Mouse (Mus musculus): Measurements from ENCODE around the gene Dbh.

GRCm38 (mm10) chr2:27120241-27120641 is 44.8 kb upstream of the Dbh start:
- no peak for TF ChIP-seq EP300 (IDR thresholded peaks at IDR 0.05; ENCODE audit: low read depth)
- no peak for TF ChIP-seq CTCF (IDR thresholded peaks at IDR 0.05; ENCODE audit: low read depth)

Measured in heart, postnatal 0 days (tissue).